Mouse (Mus musculus): Measurements from ENCODE around the gene Calm3.

GRCm38 (mm10) chr7:16918014-16918413 is 5.9 kb downstream of the Calm3 start:
- TF ChIP-seq CTCF (IDR thresholded peaks at IDR 0.05; ENCODE audit: extremely low read depth, insufficient read length, insufficient replicate concordance, low read depth, low read length) (no peak), POLR2A (IDR thresholded peaks at IDR 0.05; ENCODE audit: low read depth, low read length) (no peak)
